Comparison of ENCODE assay signal across 16 mouse cellular contexts in the genomic region with DNA sequence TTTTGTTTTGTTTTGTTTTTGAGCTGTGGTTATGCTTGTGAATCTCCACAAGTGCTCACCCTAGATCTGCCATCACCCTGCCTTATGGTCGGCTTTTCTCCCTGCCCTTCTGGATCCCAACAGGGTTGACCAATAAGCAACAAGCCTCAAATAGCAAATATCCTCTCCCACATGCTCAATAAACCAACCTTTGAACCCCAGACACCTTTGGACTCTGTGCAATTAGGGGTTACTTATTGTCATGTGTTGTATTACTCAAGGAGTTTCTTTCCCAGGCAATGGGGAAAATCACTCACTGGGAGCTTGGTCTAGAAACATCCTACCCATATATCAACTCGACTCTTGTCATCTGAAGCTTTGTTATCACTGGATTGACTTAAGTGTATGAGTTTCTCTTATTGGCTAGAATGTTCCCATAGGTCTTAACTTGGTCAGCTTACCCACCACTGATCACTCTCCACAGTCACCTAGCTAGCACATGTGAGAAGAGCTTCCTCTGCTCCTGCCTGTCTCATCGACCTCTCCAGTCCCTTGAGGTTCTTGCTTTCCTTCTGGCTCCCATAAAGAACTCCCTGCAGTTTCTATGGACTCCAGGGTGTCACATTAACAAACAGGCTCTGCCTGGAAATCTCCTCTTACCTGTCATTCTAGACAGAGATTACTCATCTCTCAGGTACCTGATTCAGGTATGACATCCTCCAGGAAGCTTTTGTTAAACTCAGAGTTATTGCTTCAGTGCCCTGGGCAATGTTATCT. TPM values are rescaled to one million over a fixed set of nuclear protein-coding genes. Genes with fewer than 3 reads are reported as not detected.
A peak's percentile ranks its signal among the peaks of the same experiment; 100 is the strongest.
DNase-seq lines count a peak whose midpoint lies in the region; ATAC-seq and TF ChIP-seq lines count a peak whose summit lies in the region.
"Had no signal": no experiment of that assay in that cellular context is flagged by ENCODE, and none has a peak within 500 bp of the region (broad histone marks: within the 10 kb centered on the region; RNA-seq: fewer than 3 reads in every experiment).

No protein-coding gene starts in this region.

- H3K27ac ChIP-seq in kidney, adult 2 months (ENCODE audit: insufficient read depth, low read depth, low read length): no peak overlapping the region
- H3K27ac ChIP-seq in kidney, embryonic 14.5 days (ENCODE audit: low read depth, low read length): no peak overlapping the region
- no peak overlapping the region for H3K27ac ChIP-seq in liver, adult 2 months (replicated peaks; ENCODE audit: insufficient read depth, low read depth, low read length)
- H3K27ac ChIP-seq in liver, embryonic 11.5 days (ENCODE audit: low read depth, low read length): no peak overlapping the region
- peak overlapping the region; percentile 78 for H3K27ac ChIP-seq in intestine, postnatal 0 days (ENCODE audit: low read depth, low read length)
- H3K27ac ChIP-seq: embryonic facial prominence, embryonic 10.5 days; forebrain, embryonic 13.5 days; hindbrain, embryonic 12.5 days had no signal

- no peak for ATAC-seq in kidney, embryonic 14.5 days (ENCODE audit: low FRiP score, low TSS enrichment)
- ATAC-seq in liver, embryonic 11.5 days (replicated peaks; ENCODE audit: low FRiP score): no peak
- ATAC-seq in intestine, postnatal 0 days: peak; percentile 92
- ATAC-seq: forebrain, embryonic 13.5 days had no signal

- H3K36me3 ChIP-seq in kidney, adult 2 months (ENCODE audit: control insufficient read depth, insufficient read depth, low read length): no peaks in the 10 kb centered on the region
- H3K36me3 ChIP-seq in kidney, embryonic 14.5 days (ENCODE audit: control insufficient read depth, insufficient read depth, low read length): no peaks in the 10 kb centered on the region
- H3K36me3 ChIP-seq in liver, adult 2 months (ENCODE audit: control insufficient read depth, insufficient read depth, low read length): no peaks in the 10 kb centered on the region
- no peaks in the 10 kb centered on the region for H3K36me3 ChIP-seq in liver, embryonic 11.5 days (ENCODE audit: control insufficient read depth, insufficient read depth, low read length)
- H3K36me3 ChIP-seq in intestine, postnatal 0 days (ENCODE audit: control insufficient read depth, insufficient read depth): no peaks in the 10 kb centered on the region
- H3K36me3 ChIP-seq: embryonic facial prominence, embryonic 10.5 days; hindbrain, embryonic 12.5 days had no signal

- H3K9me3 ChIP-seq in kidney, embryonic 14.5 days (ENCODE audit: control insufficient read depth, low read length): no peaks in the 10 kb centered on the region
- H3K9me3 ChIP-seq in liver, embryonic 11.5 days (ENCODE audit: control insufficient read depth, low read length): no peaks in the 10 kb centered on the region
- no peaks in the 10 kb centered on the region for H3K9me3 ChIP-seq in intestine, postnatal 0 days (ENCODE audit: control insufficient read depth)
- H3K9me3 ChIP-seq: embryonic facial prominence, embryonic 10.5 days; forebrain, embryonic 13.5 days; hindbrain, embryonic 12.5 days had no signal

- H3K4me2 ChIP-seq in kidney, embryonic 14.5 days (replicated peaks; ENCODE audit: low read depth, low read length): no peak overlapping the region
- H3K4me2 ChIP-seq in liver, embryonic 11.5 days: no peak overlapping the region
- no peak overlapping the region for H3K4me2 ChIP-seq in intestine, postnatal 0 days (replicated peaks; ENCODE audit: low read depth)
- H3K4me2 ChIP-seq: forebrain, embryonic 13.5 days; hindbrain, embryonic 12.5 days had no signal

- no peaks in the 10 kb centered on the region for H3K27me3 ChIP-seq in kidney, adult 2 months (replicated peaks; ENCODE audit: control insufficient read depth, insufficient read depth, low read length)
- no peaks in the 10 kb centered on the region for H3K27me3 ChIP-seq in kidney, embryonic 14.5 days (ENCODE audit: control insufficient read depth, insufficient read depth, low read length)
- no peaks in the 10 kb centered on the region for H3K27me3 ChIP-seq in liver, adult 2 months (ENCODE audit: control insufficient read depth, insufficient read depth, low read length)
- no peaks in the 10 kb centered on the region for H3K27me3 ChIP-seq in liver, embryonic 11.5 days (replicated peaks; ENCODE audit: control insufficient read depth, insufficient read depth, low read length)
- H3K27me3 ChIP-seq in intestine, postnatal 0 days (replicated peaks; ENCODE audit: control insufficient read depth, insufficient read depth, low read length): no peaks in the 10 kb centered on the region
- H3K27me3 ChIP-seq: CH12.LX; forebrain, embryonic 13.5 days; hindbrain, embryonic 12.5 days had no signal

- peak; percentile 71 for DNase-seq in kidney, adult 2 months
- peak; percentile 71 for DNase-seq in liver, adult 2 months (ENCODE audit: extremely low read depth, low read depth, low spot score)
- no peak for DNase-seq in liver, embryonic 11.5 days (ENCODE audit: low spot score)
- DNase-seq in thymus, postnatal 4 days: no peak
- DNase-seq in frontal cortex, postnatal 36 days (ENCODE audit: low spot score in 2 of 2): no peak
- DNase-seq: cerebellum, adult 2 months; cerebellum, postnatal 10 days; gastrocnemius, postnatal 36 days; heart, postnatal 10 days; heart, postnatal 4 days had no signal

- peaks cover 4% of the 10 kb centered on the region; the same call in 1 of the 2 replicates for H3K4me1 ChIP-seq in kidney, adult 2 months (ENCODE audit: control insufficient read depth, insufficient read depth, low read length)
- H3K4me1 ChIP-seq in kidney, embryonic 14.5 days (ENCODE audit: control insufficient read depth, insufficient read depth, low read length): no peaks in the 10 kb centered on the region
- H3K4me1 ChIP-seq in liver, adult 2 months (ENCODE audit: control insufficient read depth, insufficient read depth, low read length): peaks cover 23% of the 10 kb centered on the region
- H3K4me1 ChIP-seq in liver, embryonic 11.5 days (replicated peaks; ENCODE audit: control insufficient read depth, insufficient read depth, low read length): no peaks in the 10 kb centered on the region
- H3K4me1 ChIP-seq in intestine, postnatal 0 days (replicated peaks; ENCODE audit: control insufficient read depth, insufficient read depth, low read length): 0 out of 2 replicates have a peak, but pooled peaks cover 4% of the 10 kb centered on the region
- H3K4me1 ChIP-seq: embryonic facial prominence, embryonic 10.5 days; forebrain, embryonic 13.5 days; hindbrain, embryonic 12.5 days had no signal

- 74% methylated on average over 3 of the region's 3 CpGs for WGBS in kidney, adult 2 months
- 78% methylated on average over 3 of the region's 3 CpGs for WGBS in kidney, embryonic 14.5 days
- 55% methylated on average over 3 of the region's 3 CpGs for WGBS in liver, adult 2 months
- WGBS in liver, embryonic 11.5 days: 72% methylated on average over 3 of the region's 3 CpGs
- 35% methylated on average over 3 of the region's 3 CpGs for WGBS in intestine, postnatal 0 days

- H3K79me2 ChIP-seq in liver, adult 2 months (ENCODE audit: control insufficient read depth, insufficient read depth, low read length): no peaks in the 10 kb centered on the region

- no peak for TF ChIP-seq POLR2A in kidney, adult 2 months (IDR thresholded peaks at IDR 0.05; ENCODE audit: low read depth, low read length)
- no peak for TF ChIP-seq POLR2A in liver, adult 2 months (IDR thresholded peaks at IDR 0.05; ENCODE audit: extremely low read depth, insufficient read depth, low read length)

- no peak overlapping the region for H3K4me3 ChIP-seq in kidney, adult 2 months (ENCODE audit: insufficient read depth, low read depth, low read length)
- no peak overlapping the region for H3K4me3 ChIP-seq in kidney, embryonic 14.5 days (ENCODE audit: low read length)
- H3K4me3 ChIP-seq in liver, adult 2 months (ENCODE audit: insufficient read depth, low read depth, low read length): no peak overlapping the region
- no peak overlapping the region for H3K4me3 ChIP-seq in liver, embryonic 11.5 days (ENCODE audit: low read depth, low read length)
- H3K4me3 ChIP-seq in intestine, postnatal 0 days (ENCODE audit: low read depth, low read length): no peak overlapping the region
- H3K4me3 ChIP-seq: embryonic facial prominence, embryonic 10.5 days; forebrain, embryonic 13.5 days; hindbrain, embryonic 12.5 days had no signal

- H3K9ac ChIP-seq in kidney, embryonic 14.5 days (ENCODE audit: low read depth, low read length): no peak overlapping the region
- no peak overlapping the region for H3K9ac ChIP-seq in liver, adult 2 months (ENCODE audit: low read depth, low read length)
- no peak overlapping the region for H3K9ac ChIP-seq in liver, embryonic 11.5 days (ENCODE audit: low read depth, low read length)
- no peak overlapping the region for H3K9ac ChIP-seq in intestine, postnatal 0 days (ENCODE audit: low read depth, low read length)
- H3K9ac ChIP-seq: forebrain, embryonic 13.5 days; hindbrain, embryonic 12.5 days had no signal

- no peak for TF ChIP-seq CTCF in kidney, adult 2 months (conservative IDR thresholded peaks at IDR 0.05; ENCODE audit: insufficient read depth, insufficient read length, low read depth, low read length)
- no peak for TF ChIP-seq CTCF in liver, adult 2 months (IDR thresholded peaks at IDR 0.05; ENCODE audit: low read depth, low read length)
- no peak for TF ChIP-seq CTCF in intestine, postnatal 0 days (IDR thresholded peaks at IDR 0.05; ENCODE audit: low read depth)

RNA-seq across cellular contexts. Expression of a gene that starts 40.3 kb away (rescaled TPM):
- polyA plus RNA-seq in kidney, adult 2 months (2012; rRNA removed): 4.5 and 6.8 TPM in 2 replicates
- polyA plus RNA-seq in kidney, embryonic 14.5 days (2014; fragmentation: Nextera tagmentation; extraction: Ambion mirVana): 22.2 and 35.2 TPM in 2 replicates
- 11.1 and 11.2 TPM in 2 replicates for total RNA-seq in liver, adult 2 months (2014; rRNA removed)
- 4.4 and 6.4 TPM in 2 replicates for polyA plus RNA-seq in liver, adult 2 months (2012; rRNA removed)
- 8.1 and 8.5 TPM in 2 replicates for polyA plus RNA-seq in liver, embryonic 11.5 days (2014; fragmentation: Nextera tagmentation; extraction: Ambion mirVana)
- 104 and 107 TPM in 2 replicates for polyA plus RNA-seq in intestine, postnatal 0 days (2015; fragmentation: Nextera tagmentation; extraction: Ambion mirVana)
- total RNA-seq: CH12.LX had no signal

Comparison
In these comparisons a context has a peak if more than half of its experiments do, and no peak if none do; other contexts are left out.
1. DNase-seq: peak in kidney, adult 2 months (single experiment) and liver, adult 2 months (single experiment); none in liver, embryonic 11.5 days (single experiment), thymus, postnatal 4 days (single experiment) and frontal cortex, postnatal 36 days (0 of 2).